Mouse (Mus musculus): ENCODE measurements around the gene Akap2. TPM values are rescaled to one million over a fixed set of nuclear protein-coding genes. Genes with fewer than 3 reads are reported as not detected.

Gene Akap2
- 54.6 to 57.6 TPM (median 55.2 TPM) in 4 replicates for total RNA-seq (2023)

DNA sequence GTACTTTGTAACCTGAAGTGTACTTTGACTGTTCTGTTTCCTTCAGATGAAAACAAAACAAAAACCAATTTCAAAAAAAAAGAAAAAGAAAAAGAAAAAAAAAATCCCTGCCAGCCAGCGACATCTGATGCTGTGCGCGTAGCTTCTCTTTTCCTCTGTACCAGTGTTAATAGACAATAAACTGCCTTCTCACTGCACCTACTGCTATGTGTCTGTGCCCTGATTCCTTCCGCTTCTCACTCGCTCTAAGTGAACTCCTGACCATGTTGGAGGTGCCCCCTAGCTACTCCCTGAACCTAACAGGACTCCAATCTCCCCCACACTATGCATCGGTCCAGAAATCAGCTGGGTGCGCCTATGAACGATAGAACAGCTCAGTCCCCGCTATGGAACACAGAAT lies at the start of gene Akap2:
Gene Akap2, plus strand, starts transcription at position 304 of the 400 bp plus-strand sequence.

DNA sequence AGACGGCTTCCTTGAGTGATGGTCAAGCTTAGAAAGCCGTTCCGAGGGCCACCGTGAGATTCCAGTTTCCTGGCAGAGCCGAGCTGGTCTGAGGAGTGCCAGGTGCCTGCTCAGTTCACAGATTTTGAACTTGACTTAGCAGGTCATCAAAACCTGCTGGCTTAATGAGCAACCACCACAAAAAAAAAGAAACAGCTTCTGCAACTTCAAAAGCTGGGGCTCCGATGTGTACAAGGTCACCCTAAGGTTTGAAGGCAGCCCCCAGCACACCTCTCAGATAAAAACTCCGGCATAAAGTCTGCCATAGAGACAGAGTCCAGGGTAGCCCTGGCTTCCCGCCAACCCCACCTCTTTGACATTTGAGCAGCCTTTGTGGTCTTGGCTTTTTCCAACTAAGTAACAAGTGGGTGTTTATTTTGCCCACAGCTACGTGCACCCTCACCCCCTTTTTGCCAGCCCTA lies 198.8 kb downstream of the Akap2 start, which contains the start of gene D630039A03Rik:
Gene D630039A03Rik, minus strand, starts transcription at position 97 of the 461 bp plus-strand sequence.

Other genes starting within 250 kb of the Akap2 start
- gene Pakap, start 149.5 kb upstream of the Akap2 start, total RNA-seq (2023) = 5.0 to 8.8 TPM (median 5.7 TPM) in 4 replicates
- not detected in 4 replicates for gene D630039A03Rik, start 198.6 kb downstream of the Akap2 start, total RNA-seq (2023)
- 51.5 to 65.2 TPM (median 60.3 TPM) in 4 replicates for gene Txn1, start 238.8 kb downstream of the Akap2 start, total RNA-seq (2023)